Mouse (Mus musculus): Measurements from ENCODE around the gene Gtpbp3. TPM values are rescaled to one million over a fixed set of nuclear protein-coding genes. Genes with fewer than 3 reads are reported as not detected.

The Gtpbp3 gene
- polyA plus RNA-seq, 1 experiment: 6.1 TPM

- Histone ChIP-seq H3K36me3 (ENCODE audit: control insufficient read depth, insufficient read depth, low read length) (no peaks in the 10 kb centered on the region), H3K27me3 (ENCODE audit: control insufficient read depth, insufficient read depth, low read length) (no peaks in the 10 kb centered on the region), H3K4me3 (ENCODE audit: control insufficient read depth, low read depth, low read length) (no peak overlapping the region), H3K27ac (ENCODE audit: control insufficient read depth, insufficient read depth, low read depth, low read length) (no peak overlapping the region), H3K4me1 (ENCODE audit: control insufficient read depth, insufficient read depth, low read length) (peaks cover 12% of the 10 kb centered on the region)
- TF ChIP-seq POLR2A (IDR thresholded peaks at IDR 0.05; ENCODE audit: control insufficient read depth, low read depth, low read length) (no peak), CTCF (IDR thresholded peaks at IDR 0.05; ENCODE audit: control insufficient read depth, insufficient read depth, insufficient replicate concordance, low read depth, low read length) (no peak)
Observed at GRCm38 (mm10) chr8:71535663-71536062, 47.8 kb downstream of the Gtpbp3 start.

GRCm38 (mm10) chr8:71537028-71537867 is 49.3 kb downstream of the Gtpbp3 start, which contains the start of gene Bst2:
Gene Bst2 (minus strand): TSS chr8:71537456.
- peak within 1 kb of the TSS; percentile 59 for H3K27ac ChIP-seq (ENCODE audit: control insufficient read depth, insufficient read depth, low read depth, low read length)
- no peaks in the 10 kb centered on the region for H3K27me3 ChIP-seq (ENCODE audit: control insufficient read depth, insufficient read depth, low read length)
- no peaks in the 10 kb centered on the region for H3K36me3 ChIP-seq (ENCODE audit: control insufficient read depth, insufficient read depth, low read length)
- H3K4me1 ChIP-seq (ENCODE audit: control insufficient read depth, insufficient read depth, low read length): peaks cover 12% of the 10 kb centered on the region
- peak within 1 kb of the TSS; percentile 85 for H3K4me3 ChIP-seq (ENCODE audit: control insufficient read depth, low read depth, low read length)
- TF ChIP-seq POLR2A (IDR thresholded peaks at IDR 0.05; ENCODE audit: control insufficient read depth, low read depth, low read length) (no peak), CTCF (IDR thresholded peaks at IDR 0.05; ENCODE audit: control insufficient read depth, insufficient read depth, insufficient replicate concordance, low read depth, low read length) (no peak)

- Histone ChIP-seq H3K36me3 (ENCODE audit: control insufficient read depth, insufficient read depth, low read length) (no peaks in the 10 kb centered on the region), H3K4me3 (ENCODE audit: control insufficient read depth, low read depth, low read length) (peak within 1 kb of the TSS; percentile 92), H3K27ac (ENCODE audit: control insufficient read depth, insufficient read depth, low read depth, low read length) (peak within 1 kb of the TSS; percentile 56), H3K27me3 (ENCODE audit: control insufficient read depth, insufficient read depth, low read length) (no peaks in the 10 kb centered on the region), H3K4me1 (ENCODE audit: control insufficient read depth, insufficient read depth, low read length) (peaks cover 11% of the 10 kb centered on the region)
- TF ChIP-seq POLR2A (IDR thresholded peaks at IDR 0.05; ENCODE audit: control insufficient read depth, low read depth, low read length): peak; percentile 49; the same call in 1 of the 2 replicates
- TF ChIP-seq CTCF (IDR thresholded peaks at IDR 0.05; ENCODE audit: control insufficient read depth, insufficient read depth, insufficient replicate concordance, low read depth, low read length): no peak
Observed at GRCm38 (mm10) chr8:71542632-71543343, 54.9 kb downstream of the Gtpbp3 start, which contains the start of gene Mvb12a. Gene Mvb12a (plus strand): TSS chr8:71542922.

- no peak for TF ChIP-seq CTCF (IDR thresholded peaks at IDR 0.05; ENCODE audit: control insufficient read depth, insufficient read depth, insufficient replicate concordance, low read depth, low read length)
- TF ChIP-seq POLR2A (IDR thresholded peaks at IDR 0.05; ENCODE audit: control insufficient read depth, low read depth, low read length): no peak
- Histone ChIP-seq H3K4me3 (ENCODE audit: control insufficient read depth, low read depth, low read length) (no peak overlapping the region), H3K4me1 (ENCODE audit: control insufficient read depth, insufficient read depth, low read length) (peaks cover 7% of the 10 kb centered on the region), H3K36me3 (ENCODE audit: control insufficient read depth, insufficient read depth, low read length) (no peaks in the 10 kb centered on the region), H3K27ac (ENCODE audit: control insufficient read depth, insufficient read depth, low read depth, low read length) (no peak overlapping the region), H3K27me3 (ENCODE audit: control insufficient read depth, insufficient read depth, low read length) (no peaks in the 10 kb centered on the region)
Observed at GRCm38 (mm10) chr8:71543755-71544154, 55.9 kb downstream of the Gtpbp3 start.

- Histone ChIP-seq H3K4me3 (ENCODE audit: control insufficient read depth, low read depth, low read length) (no peak overlapping the region), H3K27ac (ENCODE audit: control insufficient read depth, insufficient read depth, low read depth, low read length) (no peak overlapping the region), H3K4me1 (ENCODE audit: control insufficient read depth, insufficient read depth, low read length) (peaks cover 7% of the 10 kb centered on the region), H3K27me3 (ENCODE audit: control insufficient read depth, insufficient read depth, low read length) (no peaks in the 10 kb centered on the region), H3K36me3 (ENCODE audit: control insufficient read depth, insufficient read depth, low read length) (no peaks in the 10 kb centered on the region)
- TF ChIP-seq CTCF (IDR thresholded peaks at IDR 0.05; ENCODE audit: control insufficient read depth, insufficient read depth, insufficient replicate concordance, low read depth, low read length) (no peak), POLR2A (IDR thresholded peaks at IDR 0.05; ENCODE audit: control insufficient read depth, low read depth, low read length) (no peak)
Observed at GRCm38 (mm10) chr8:71545053-71545452, 57.1 kb downstream of the Gtpbp3 start.

- no peaks in the 10 kb centered on the region for H3K36me3 ChIP-seq (ENCODE audit: control insufficient read depth, insufficient read depth, low read length)
- H3K4me1 ChIP-seq (ENCODE audit: control insufficient read depth, insufficient read depth, low read length): peaks cover 7% of the 10 kb centered on the region
- H3K4me3 ChIP-seq (ENCODE audit: control insufficient read depth, low read depth, low read length): no peak overlapping the region
- TF ChIP-seq CTCF (IDR thresholded peaks at IDR 0.05; ENCODE audit: control insufficient read depth, insufficient read depth, insufficient replicate concordance, low read depth, low read length) (no peak), POLR2A (IDR thresholded peaks at IDR 0.05; ENCODE audit: control insufficient read depth, low read depth, low read length) (no peak)
- H3K27me3 ChIP-seq (ENCODE audit: control insufficient read depth, insufficient read depth, low read length): no peaks in the 10 kb centered on the region
- no peak overlapping the region for H3K27ac ChIP-seq (ENCODE audit: control insufficient read depth, insufficient read depth, low read depth, low read length)
Observed at GRCm38 (mm10) chr8:71547590-71547989, 59.7 kb downstream of the Gtpbp3 start.

Other genes with a start within 250 kb of the Gtpbp3 start
- 8.2 and 8.8 TPM in 2 replicates for gene Myo9b, start 215.4 kb upstream of the Gtpbp3 start, polyA plus RNA-seq (2012; rRNA removed)
- 4.1 and 4.5 TPM in 2 replicates for gene Haus8, start 215.2 kb upstream of the Gtpbp3 start, polyA plus RNA-seq (2012; rRNA removed)
- 158 and 169 TPM in 2 replicates for gene Use1, start 121.3 kb upstream of the Gtpbp3 start, polyA plus RNA-seq (2012; rRNA removed)
- gene Ocel1, start 116.8 kb upstream of the Gtpbp3 start, polyA plus RNA-seq (2012; rRNA removed): 36.5 and 45.0 TPM in 2 replicates
- gene Nr2f6, start 106.1 kb upstream of the Gtpbp3 start, polyA plus RNA-seq (2012; rRNA removed): 10.2 and 10.8 TPM in 2 replicates
- 1.3 and 1.8 TPM in 2 replicates for gene Ushbp1, start 92.3 kb upstream of the Gtpbp3 start, polyA plus RNA-seq (2012; rRNA removed)
- 70.6 and 76.6 TPM in 2 replicates for gene Babam1, start 91.2 kb upstream of the Gtpbp3 start, polyA plus RNA-seq (2012; rRNA removed)
- 1.9 and 2.3 TPM in 2 replicates for gene Ankle1, start 82.1 kb upstream of the Gtpbp3 start, polyA plus RNA-seq (2012; rRNA removed)
- 231 and 283 TPM in 2 replicates for gene Abhd8, start 24.4 kb upstream of the Gtpbp3 start, polyA plus RNA-seq (2012; rRNA removed)
- gene Mrpl34, start 23.1 kb upstream of the Gtpbp3 start, polyA plus RNA-seq (2012; rRNA removed): 14.2 and 19.5 TPM in 2 replicates
- gene Dda1, start 18.9 kb upstream of the Gtpbp3 start, polyA plus RNA-seq (2012; rRNA removed): 136 and 152 TPM in 2 replicates
- gene Ano8, start 2.1 kb upstream of the Gtpbp3 start, polyA plus RNA-seq (2012; rRNA removed): 0.99 and 1.2 TPM in 2 replicates
- 0.95 and 2.4 TPM in 2 replicates for gene Plvap, start 23.6 kb downstream of the Gtpbp3 start, polyA plus RNA-seq (2012; rRNA removed)
- 0.05 TPM in 1 of 2 replicates, not detected in the other for gene Ccdc194, start 37.6 kb downstream of the Gtpbp3 start, polyA plus RNA-seq (2012; rRNA removed)
- 16.0 and 19.8 TPM in 2 replicates for gene Bst2, start 49.4 kb downstream of the Gtpbp3 start, polyA plus RNA-seq (2012; rRNA removed)
- gene Mvb12a, start 54.8 kb downstream of the Gtpbp3 start, polyA plus RNA-seq (2012; rRNA removed): 55.1 and 61.7 TPM in 2 replicates
- 0.86 and 0.88 TPM in 2 replicates for gene Tmem221, start 70.8 kb downstream of the Gtpbp3 start, polyA plus RNA-seq (2012; rRNA removed)
- 0.29 and 0.47 TPM in 2 replicates for gene Nxnl1, start 78.5 kb downstream of the Gtpbp3 start, polyA plus RNA-seq (2012; rRNA removed)
- gene Slc27a1, start 80.8 kb downstream of the Gtpbp3 start, polyA plus RNA-seq (2012; rRNA removed): 72.5 and 82.1 TPM in 2 replicates
- 88.4 and 93.6 TPM in 2 replicates for gene Pgls, start 104.1 kb downstream of the Gtpbp3 start, polyA plus RNA-seq (2012; rRNA removed)
- 2.2 and 3.9 TPM in 2 replicates for gene Fam129c, start 109.5 kb downstream of the Gtpbp3 start, polyA plus RNA-seq (2012; rRNA removed)
- gene Colgalt1, start 122.9 kb downstream of the Gtpbp3 start, polyA plus RNA-seq (2012; rRNA removed): 31.0 and 37.4 TPM in 2 replicates
- 0.28 and 0.33 TPM in 2 replicates for gene Unc13a, start 183.7 kb downstream of the Gtpbp3 start, polyA plus RNA-seq (2012; rRNA removed)
- gene Jak3, start 188.2 kb downstream of the Gtpbp3 start, polyA plus RNA-seq (2012; rRNA removed): 6.6 and 8.4 TPM in 2 replicates
- 4,712 and 6,097 TPM in 2 replicates for gene Insl3, start 201.1 kb downstream of the Gtpbp3 start, polyA plus RNA-seq (2012; rRNA removed)
- 0.17 and 0.23 TPM in 2 replicates for gene B3gnt3, start 213.7 kb downstream of the Gtpbp3 start, polyA plus RNA-seq (2012; rRNA removed)
- 2.2 and 2.9 TPM in 2 replicates for gene Fcho1, start 237.6 kb downstream of the Gtpbp3 start, polyA plus RNA-seq (2012; rRNA removed)

Measured in testis, adult 2 months (tissue).